Comparison of ENCODE assay signal across 8 mouse cellular contexts in the genomic region with DNA sequence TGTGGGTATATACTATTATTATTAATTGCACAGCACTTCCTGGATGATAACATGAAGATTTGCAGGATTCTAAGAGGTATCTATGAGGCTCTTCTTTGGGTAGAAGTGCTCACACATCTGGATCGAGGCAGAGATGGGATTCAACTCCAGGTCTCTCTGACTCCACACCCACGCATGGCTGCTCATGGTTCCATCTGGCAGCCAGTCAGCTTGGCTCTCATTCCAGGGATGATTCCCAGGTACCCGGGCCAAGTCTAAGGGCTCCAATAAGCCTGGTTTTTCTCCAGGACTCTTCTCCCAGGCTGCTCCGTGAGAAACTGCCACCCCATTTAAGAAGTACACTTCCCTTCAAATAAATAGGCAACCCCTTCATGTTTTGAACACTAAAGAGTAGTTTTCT.
DNase-seq lines count a peak whose midpoint lies in the region; ATAC-seq lines count a peak whose summit lies in the region.

No protein-coding gene starts in this region.

- 43% methylated on average over 4 of the region's 4 CpGs for WGBS in forebrain, embryonic 15.5 days
- 60% methylated on average over 4 of the region's 4 CpGs for WGBS in forebrain, embryonic 13.5 days
- WGBS in midbrain, embryonic 16.5 days: 78% methylated on average over 4 of the region's 4 CpGs

- no peak; the same call in 1 of the 2 replicates for ATAC-seq in forebrain, embryonic 15.5 days (replicated peaks)
- ATAC-seq in forebrain, embryonic 13.5 days: no peak
- no peak for ATAC-seq in midbrain, embryonic 16.5 days

- H3K4me2 ChIP-seq in forebrain, embryonic 15.5 days (replicated peaks): no peak overlapping the region
- no peak overlapping the region for H3K4me2 ChIP-seq in forebrain, embryonic 13.5 days
- H3K4me2 ChIP-seq in midbrain, embryonic 16.5 days (ENCODE audit: low read length): no peak overlapping the region

- H3K27ac ChIP-seq in forebrain, embryonic 15.5 days (replicated peaks): peak overlapping the region; percentile 46; the same call in 1 of the 2 replicates
- H3K27ac ChIP-seq in forebrain, embryonic 13.5 days: no peak overlapping the region
- H3K27ac ChIP-seq in midbrain, embryonic 16.5 days (ENCODE audit: low read length): no peak overlapping the region

- DNase-seq in 3T3-L1 (ENCODE audit: low read depth, low spot score): peak; percentile 84
- peak; percentile 78 for DNase-seq in fibroblast of lung, adult 2 months (ENCODE audit: low read depth)
- DNase-seq in kidney, postnatal 36 days: peak; percentile 78 to 85
- peak; percentile 42 to 67 for DNase-seq in urinary bladder, postnatal 4 days (ENCODE audit: low spot score in 2 of 2)
- DNase-seq in layer of hippocampus, adult 11-12 months (ENCODE audit: low spot score): no peak

- H3K4me1 ChIP-seq in forebrain, embryonic 15.5 days: peaks cover 31% of the 10 kb centered on the region
- H3K4me1 ChIP-seq in forebrain, embryonic 13.5 days: peaks cover 36% of the 10 kb centered on the region
- H3K4me1 ChIP-seq in midbrain, embryonic 16.5 days (ENCODE audit: control insufficient read depth, insufficient read depth, low read length): no peaks in the 10 kb centered on the region

- H3K27me3 ChIP-seq in forebrain, embryonic 15.5 days: no peaks in the 10 kb centered on the region
- H3K27me3 ChIP-seq in forebrain, embryonic 13.5 days: no peaks in the 10 kb centered on the region
- H3K27me3 ChIP-seq in midbrain, embryonic 16.5 days (ENCODE audit: control insufficient read depth, insufficient read depth, low read depth, low read length): no peaks in the 10 kb centered on the region

- no peak overlapping the region for H3K4me3 ChIP-seq in forebrain, embryonic 15.5 days
- no peak overlapping the region for H3K4me3 ChIP-seq in forebrain, embryonic 13.5 days
- no peak overlapping the region for H3K4me3 ChIP-seq in midbrain, embryonic 16.5 days (ENCODE audit: low read depth, low read length)

- H3K9ac ChIP-seq in forebrain, embryonic 15.5 days (replicated peaks): no peak overlapping the region
- no peak overlapping the region for H3K9ac ChIP-seq in forebrain, embryonic 13.5 days
- no peak overlapping the region for H3K9ac ChIP-seq in midbrain, embryonic 16.5 days (ENCODE audit: low read depth, low read length)

- no peaks in the 10 kb centered on the region; the same call in 1 of the 2 replicates for H3K36me3 ChIP-seq in forebrain, embryonic 15.5 days
- H3K36me3 ChIP-seq in forebrain, embryonic 13.5 days (ENCODE audit: poor library complexity, severe bottlenecking): no peaks in the 10 kb centered on the region
- no peaks in the 10 kb centered on the region for H3K36me3 ChIP-seq in midbrain, embryonic 16.5 days (ENCODE audit: control insufficient read depth, insufficient read depth, low read length)

- H3K9me3 ChIP-seq in forebrain, embryonic 15.5 days: no peaks in the 10 kb centered on the region
- no peaks in the 10 kb centered on the region for H3K9me3 ChIP-seq in forebrain, embryonic 13.5 days (replicated peaks)
- H3K9me3 ChIP-seq in midbrain, embryonic 16.5 days (replicated peaks; ENCODE audit: control insufficient read depth, low read length, poor library complexity, severe bottlenecking): no peaks in the 10 kb centered on the region
